Mouse (Mus musculus) liver, adult 2 months (tissue): Measurements from ENCODE around the gene Tgfbr3.

Experiments used
- CTCF ChIP-seq: fragments of 200-500 bp; IDR thresholded peaks from 2 replicates; pipeline ENCODE4 v1.5.1; 2011; ENCODE audit warnings: low read depth, low read length, control low read depth
- POLR2A ChIP-seq: fragments of 200-500 bp; IDR thresholded peaks from 2 replicates; pipeline ENCODE4 v1.6.1; 2011; ENCODE audit warnings: low read length, control low read depth; ENCODE audit not compliant: insufficient read depth; ENCODE audit errors: extremely low read depth

DNA sequence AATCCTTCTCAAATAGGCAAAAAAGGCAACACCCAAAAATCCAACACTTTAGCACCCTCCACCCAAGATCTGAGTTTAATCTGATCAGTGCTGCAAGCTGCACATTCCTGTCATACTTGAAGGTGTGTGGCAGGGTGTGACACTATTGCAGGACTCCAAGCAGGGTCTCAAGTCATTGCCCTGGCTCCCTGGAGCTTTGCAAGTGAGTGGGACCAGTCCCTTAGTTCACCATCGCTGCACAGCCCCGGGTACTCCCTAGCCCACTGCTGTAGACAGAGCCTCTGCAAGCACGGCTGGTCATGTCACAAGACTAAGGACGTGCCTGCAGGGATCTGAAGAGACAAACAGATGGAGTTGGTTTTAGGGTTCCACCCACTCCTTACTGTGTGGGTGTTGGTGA lies 230.8 kb downstream of the Tgfbr3 start:
- TF ChIP-seq CTCF (no peak), POLR2A (no peak)
